Mouse (Mus musculus) c-Kit-positive CD71-negative TER-119-negative erythroid progenitor cells, embryonic 14.5 days (primary cell): ENCODE data around the gene 9930104L06Rik.

Experiments
- DNase-seq: peaks from one replicate; pipeline ENCODE4 v3.0.0-alpha.2; 2013; ENCODE audit warnings: low read depth

The 9930104L06Rik gene

DNA sequence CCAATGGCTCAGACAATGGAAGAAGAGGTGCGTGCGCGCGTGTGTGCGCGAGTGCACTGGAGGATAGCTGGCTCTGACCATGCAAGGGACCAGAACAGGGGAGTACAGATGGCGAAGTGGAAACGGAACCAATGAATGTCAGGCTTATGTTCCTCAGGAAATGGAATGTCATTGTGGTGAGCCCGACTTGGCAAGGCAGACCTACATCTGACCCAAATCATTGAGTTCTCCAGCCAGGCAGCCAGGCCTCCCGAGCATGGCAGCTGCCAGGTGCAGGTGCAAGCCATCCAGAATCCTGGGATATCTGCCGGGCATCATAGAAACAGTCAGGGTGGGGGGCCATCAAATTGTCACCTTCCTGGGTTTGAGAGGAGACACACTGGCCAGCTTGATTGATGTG, 24.1 kb downstream of the 9930104L06Rik start:
- DNase-seq: no peak

DNA sequence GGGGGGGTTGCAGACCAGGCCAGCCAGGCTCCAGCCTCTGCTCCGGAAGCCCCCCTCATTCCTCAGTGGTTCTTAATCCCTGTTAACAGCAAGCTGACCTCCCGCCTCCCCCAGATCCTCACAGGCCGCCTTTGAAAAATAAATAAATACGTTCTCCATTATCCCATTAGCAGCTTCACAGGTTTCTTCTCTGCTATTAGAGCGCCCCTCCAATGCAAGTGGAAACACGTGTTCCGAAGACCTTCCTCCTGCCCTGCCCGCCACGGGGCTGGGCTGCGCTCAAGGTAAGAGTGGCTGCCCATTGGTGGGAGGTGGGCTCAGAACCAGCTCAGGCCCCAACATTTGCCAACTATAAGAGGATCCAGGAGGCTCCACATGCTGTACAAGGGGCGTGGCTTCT, 25.7 kb downstream of the 9930104L06Rik start:
- DNase-seq: no peak

DNA sequence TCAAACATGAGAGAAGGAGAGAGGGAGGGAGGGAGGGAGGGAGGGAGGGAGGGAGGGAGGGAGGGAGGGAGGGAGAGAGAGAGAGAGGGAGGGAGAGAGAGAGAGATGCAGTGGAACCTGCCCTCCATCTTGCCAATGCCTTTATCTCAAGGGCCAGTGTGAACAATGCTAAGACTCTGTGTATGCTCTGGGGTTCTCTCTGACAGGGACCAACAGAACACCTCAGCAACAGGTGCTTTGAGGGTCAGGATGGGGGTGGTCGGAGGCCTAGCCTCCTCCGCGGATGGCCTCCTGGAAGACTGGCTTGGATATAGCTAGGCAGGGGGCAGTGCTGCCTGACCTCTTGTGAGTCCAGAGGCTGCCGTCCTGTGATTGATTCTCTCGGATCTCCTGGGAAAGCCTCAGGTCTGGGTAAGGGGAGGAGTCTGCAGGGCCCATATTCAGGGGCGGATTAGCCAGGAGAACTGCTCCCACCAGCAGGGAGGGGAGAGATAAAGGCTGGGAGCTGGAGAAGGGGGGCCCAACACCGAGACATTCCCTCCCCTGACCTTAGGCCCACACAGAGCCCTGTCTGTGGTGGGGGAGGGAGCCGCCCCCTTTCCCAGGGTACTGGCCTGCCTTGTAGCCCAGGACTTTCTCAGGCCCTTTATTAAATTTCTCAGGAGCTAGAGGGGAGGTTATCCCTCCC, 28.2 kb downstream of the 9930104L06Rik start:
- DNase-seq: no peak

DNA sequence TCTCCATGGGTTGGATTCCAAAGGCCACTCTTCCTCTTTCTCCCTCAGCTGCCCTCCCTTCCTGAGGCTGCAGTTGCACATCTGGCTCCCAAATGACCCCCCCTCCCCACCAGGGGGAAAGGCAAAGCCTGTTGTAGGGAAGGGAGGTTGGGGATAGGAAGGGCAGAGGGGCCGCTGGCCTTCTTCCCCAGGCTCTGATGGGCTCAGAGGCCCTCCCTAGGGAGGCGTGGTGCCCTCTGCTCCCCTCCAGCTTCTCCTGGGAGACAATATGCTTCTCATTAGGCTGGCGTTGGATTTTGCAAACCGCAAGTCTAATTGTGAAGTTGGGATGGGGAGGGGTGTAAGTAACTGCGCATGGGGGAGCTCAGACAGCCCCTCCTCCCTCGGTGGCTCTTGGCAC, 31.9 kb downstream of the 9930104L06Rik start:
- no peak for DNase-seq

DNA sequence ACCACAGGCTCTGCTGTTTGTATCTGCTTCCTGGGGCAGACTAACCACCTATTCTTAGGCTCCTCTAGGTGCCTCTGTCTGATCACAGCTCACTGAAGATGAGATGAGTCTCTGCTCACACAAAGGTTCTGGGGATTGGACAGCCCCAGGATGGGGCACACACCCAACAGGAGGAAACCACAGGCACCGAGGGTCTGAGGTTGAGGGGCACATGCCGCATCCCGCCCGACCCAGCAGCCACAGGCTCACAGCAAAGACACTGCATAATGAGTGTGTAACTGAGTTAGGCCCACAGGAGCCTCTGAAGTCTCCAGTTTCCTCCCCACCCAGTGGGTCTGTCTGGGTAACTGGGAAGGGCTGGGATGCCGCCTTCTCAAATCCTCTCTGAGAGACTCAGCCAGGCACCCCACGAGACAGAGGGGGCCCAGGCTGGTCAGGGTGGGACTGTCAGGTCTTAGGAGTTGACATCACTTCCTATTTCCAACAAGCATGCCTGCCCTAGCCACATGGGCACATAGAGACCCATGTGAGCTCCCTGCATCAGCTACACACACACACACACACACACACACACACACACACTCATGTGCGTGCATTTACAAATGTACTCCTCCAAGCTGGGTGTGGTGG, 32.5 kb downstream of the 9930104L06Rik start:
- no peak for DNase-seq

DNA sequence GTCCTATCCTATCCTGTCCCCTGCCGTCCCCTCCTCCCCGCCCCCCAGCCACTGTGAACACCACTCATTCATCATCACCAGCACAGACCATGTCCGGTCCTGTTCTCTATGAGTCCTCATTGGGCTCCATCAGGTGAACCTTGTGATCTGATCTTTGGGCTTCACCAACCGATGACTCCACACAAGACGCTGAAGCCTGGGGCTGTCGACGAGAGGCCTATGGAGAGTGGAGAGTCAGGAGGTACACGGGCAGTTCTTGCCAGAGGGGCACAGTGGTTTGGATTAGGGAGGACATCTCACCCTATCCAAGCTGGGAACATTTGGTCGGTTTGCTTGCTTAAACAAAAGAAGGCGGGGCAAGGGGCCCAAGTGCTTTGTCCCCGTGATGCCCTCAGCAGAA, 33.3 kb downstream of the 9930104L06Rik start:
- DNase-seq: no peak

DNA sequence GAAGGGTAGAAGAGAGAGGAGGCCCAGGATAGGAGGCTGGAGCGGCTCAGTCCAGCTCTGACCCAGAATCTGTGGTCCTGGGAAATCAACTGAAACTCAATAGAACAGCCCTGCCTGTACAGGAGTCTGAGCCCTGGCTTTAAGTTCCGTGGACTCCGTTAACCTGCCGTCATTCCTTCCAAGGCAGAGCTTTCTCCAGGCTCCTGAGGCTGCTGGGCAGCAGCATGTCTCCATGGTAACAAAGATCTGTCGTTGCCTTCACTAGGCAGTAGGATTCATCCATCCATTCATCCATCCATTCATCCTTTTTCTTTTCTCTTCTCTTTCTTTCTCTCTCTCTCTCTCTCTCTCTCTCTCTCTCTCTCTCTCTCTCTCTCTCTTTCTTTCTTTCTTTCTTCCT, 33.8 kb downstream of the 9930104L06Rik start:
- DNase-seq: no peak

DNA sequence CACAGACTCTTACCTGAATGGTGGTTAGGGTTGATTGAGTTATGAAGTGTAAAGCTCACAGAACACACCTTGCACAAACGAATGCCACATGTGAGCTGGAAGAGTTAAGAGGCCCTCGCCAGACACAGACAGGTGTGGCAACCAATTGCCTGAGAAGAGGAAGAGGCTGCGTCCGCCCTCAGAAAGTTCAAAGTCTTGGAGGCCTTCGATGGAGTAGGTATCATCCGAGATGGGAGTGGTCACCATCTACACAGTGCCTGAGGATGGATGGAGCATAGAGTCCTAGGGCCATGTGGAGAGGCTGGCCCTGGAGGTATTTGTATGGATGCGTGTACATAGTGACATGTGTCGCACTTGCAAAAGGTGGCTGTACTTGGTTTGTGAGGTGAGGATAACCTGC, 34.2 kb downstream of the 9930104L06Rik start:
- DNase-seq: no peak

DNA sequence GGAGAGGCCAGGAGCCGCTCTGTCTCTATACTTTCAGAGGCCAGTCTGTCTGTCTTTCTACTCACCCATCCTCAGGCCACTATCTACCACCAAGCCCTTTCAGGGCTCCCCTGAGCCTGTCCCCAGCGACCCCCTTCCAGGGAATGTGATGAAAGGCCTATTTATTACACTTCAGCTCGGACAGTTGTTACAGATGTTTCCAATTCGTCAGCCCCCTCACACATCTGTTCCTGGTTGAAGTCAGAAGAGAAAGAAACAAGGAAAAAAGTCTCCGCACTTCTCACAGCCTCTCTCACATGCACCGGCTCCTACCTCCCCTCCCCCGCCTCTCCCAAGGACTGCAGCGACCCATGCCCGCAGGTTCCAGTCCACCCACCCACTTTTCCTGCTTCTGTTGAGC, 35.5 kb downstream of the 9930104L06Rik start:
- DNase-seq: no peak

DNA sequence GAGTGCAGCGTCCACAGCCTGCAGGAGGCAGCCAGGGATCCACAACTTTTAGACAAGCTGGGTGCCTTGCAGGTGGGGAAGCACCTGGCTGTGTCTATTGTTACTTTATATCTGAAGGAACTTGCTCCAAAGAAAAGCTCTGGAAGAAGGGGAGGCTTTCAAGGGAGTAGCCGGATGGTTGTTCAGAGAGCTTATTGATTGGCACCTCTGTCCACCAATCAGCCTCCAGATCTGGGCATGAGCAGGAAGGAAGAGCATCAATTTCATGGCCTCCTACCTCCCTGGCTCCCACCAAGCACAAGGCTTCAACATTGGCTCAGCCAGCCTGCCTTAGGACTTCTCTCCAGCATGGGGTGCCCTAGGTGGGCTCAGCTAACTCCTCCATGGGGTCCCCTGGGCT, 36.4 kb downstream of the 9930104L06Rik start:
- no peak for DNase-seq

DNA sequence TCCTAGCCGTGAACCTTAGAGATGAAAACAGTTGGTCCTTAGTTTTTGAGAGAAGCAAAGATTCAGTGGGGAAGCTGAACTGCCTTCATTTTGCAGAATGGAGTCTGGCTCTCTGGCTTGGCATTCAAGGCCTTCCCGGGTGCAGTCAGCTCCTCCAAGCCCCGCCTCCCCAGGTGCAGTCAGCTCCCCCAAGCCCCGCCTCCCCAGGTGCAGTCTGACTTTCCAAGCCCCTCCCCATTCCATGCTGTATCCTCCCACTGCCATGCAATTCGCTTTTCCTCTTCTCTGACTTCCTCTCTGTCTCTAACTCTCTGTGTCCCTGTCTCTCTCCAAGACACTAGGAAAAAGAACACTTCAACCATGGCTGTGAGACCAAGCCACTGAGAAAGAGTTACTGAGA, 41.4 kb downstream of the 9930104L06Rik start:
- no peak for DNase-seq

DNA sequence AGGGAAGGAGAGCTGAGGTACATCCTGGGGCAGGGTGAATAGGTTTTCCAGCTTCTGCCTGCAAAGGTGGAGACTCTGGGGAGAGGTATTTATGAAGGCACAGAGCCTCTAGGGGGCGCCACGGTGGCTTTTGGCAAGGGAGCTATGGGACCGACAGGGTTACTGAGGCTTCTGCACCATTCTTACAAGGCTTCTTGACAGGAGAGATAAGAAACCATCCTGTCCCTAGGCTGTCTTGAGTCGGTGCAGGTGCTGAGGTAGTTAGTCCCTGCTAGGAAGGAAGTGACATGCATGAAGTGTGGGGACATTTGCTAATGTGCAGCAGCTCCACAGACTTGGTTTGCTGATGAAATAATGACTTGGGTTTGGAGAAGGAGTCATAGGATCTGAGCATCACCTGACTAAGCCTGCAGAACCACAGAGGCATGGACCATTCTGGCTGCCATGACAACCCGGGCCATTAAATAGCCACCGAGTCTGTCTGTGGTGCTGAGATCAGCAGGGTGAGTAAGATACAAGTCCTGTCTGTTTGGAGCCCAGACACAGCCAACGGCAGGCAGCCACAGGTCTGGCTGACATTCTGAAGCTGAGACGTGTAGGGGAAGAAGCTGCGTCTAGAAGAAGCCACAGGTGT, 47.2 kb downstream of the 9930104L06Rik start:
- DNase-seq: peak; percentile 49

DNA sequence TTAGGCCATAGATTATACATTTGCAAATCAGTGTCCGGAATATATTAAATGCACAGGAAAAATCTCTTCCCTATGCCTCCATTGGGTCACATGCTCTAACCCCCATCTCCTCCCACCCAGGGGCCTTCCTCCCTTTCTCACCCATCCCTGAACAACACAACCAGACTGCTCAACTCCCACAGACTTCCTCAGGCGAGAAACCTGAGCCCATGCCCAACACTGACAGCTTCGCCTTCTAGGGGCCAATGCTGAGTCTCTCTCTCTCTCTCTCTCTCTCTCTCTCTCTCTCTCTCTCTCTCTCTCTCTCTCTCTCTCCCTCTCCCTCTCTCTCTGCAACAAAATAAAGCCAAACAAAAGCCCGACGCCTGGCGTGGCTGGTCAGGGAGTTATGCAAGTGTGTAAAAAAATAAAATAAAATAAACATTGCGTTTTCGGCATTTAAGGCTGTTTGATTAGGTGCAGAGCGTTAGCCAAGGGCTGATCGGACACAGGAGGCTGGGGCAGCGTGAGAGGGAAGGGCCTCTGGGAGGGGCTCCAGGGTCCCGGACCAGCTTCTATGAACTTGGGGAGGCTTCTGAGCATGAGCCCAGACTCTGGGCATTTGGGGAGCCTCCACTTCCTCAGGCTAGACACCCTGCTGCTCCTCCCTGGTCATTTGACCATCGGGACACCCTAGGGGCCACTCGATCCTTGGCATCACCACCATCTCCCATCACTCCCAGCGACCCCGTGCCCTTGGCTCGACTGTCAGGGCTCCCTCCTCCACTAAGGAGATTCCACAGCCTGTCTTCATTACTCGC, 48.2 kb downstream of the 9930104L06Rik start:
- DNase-seq: no peak

DNA sequence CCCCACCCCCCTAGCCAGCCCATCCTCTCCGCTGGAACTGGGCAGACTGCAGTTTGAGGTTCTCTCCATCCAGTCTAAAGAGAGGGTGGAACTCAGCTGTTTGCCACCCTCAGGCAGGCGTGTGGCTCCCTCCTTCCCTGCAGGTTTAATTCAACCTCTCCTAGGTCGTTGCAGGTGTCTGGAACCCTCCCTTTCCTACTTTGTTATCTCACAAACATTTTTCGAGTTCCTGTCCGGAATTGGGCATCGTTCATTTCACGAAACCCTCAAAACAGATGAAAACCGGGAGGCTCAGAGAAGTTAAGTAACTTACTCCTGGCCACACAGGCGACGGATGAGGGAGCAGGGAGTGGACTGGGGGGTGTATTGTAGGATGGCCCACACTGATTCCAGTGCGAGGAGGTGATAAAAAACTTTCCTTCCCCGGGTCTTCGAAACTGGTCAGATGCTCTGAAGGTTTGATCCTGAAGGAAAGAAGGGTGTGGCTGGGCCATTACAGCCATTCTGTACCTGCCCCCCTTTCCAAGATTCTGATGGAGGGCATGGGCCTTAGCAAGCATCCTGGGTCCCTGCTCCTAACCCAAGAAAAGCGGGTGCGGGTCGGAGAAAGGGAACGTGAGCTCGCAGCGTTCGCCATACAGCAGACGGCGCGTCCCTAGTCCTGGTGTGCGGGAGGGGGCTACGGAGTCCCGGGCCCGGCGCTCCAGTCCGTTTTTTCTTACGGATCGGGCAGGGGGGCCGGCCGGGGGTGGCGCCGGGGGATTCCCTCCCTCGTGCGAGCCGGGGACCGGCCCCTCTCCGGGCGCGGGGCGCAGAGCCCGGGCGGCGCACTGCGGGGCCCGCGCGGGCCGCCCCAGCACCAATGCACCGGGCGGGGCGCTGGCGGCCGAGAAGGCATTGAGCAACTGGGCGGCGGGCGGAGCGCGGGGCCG, 49.1 kb downstream of the 9930104L06Rik start, which contains the start of gene Rspo1:
TSS of gene Rspo1 (plus strand) at position 760 of the 932 bp plus-strand sequence.
- no peak for DNase-seq

DNA sequence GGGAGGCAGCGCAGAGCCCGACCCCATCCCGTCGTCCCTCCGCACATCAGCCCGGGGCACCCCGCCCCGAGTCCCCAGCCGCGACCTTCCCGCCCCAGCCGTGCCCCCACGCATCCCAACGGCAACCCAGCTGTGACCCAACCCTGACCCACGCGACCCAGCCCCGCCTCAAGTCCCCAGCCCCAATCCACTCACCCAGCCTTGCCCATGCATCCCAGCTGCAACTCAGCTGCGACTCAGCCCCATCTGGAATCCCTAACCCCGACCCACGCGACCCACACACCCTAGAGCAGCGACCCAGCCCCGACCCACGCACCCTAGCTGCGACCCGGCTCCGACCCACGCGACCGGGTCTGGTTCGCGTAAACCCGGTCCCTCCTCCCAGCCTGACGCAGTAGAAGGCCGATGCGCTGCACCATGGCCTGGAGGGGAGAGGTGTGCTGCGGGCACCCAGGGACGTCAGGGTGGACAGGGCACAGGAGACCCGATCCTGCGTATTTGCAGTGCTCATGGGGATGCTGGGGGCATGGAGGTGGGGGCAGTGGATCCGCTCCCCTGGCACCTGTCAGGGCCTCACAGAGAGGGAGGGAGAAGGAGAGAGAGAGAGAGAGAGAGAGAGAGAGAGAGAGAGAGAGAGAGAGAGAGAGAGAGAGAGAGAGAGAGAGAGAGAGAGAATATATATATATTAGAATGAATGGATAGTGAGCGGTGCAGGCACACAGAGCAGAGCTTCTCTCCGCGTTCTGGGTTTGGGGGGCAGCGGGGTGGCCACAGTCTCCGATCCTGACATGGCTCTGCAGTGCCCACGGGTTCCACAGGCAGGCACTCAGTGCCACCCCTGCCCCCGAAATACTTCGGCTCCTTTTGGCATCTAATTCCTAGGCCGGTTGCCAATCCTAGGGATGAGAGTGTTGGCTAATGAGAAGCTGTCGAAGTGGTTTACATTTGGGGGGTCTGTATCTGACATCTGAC, 50.2 kb downstream of the 9930104L06Rik start:
- no peak for DNase-seq

DNA sequence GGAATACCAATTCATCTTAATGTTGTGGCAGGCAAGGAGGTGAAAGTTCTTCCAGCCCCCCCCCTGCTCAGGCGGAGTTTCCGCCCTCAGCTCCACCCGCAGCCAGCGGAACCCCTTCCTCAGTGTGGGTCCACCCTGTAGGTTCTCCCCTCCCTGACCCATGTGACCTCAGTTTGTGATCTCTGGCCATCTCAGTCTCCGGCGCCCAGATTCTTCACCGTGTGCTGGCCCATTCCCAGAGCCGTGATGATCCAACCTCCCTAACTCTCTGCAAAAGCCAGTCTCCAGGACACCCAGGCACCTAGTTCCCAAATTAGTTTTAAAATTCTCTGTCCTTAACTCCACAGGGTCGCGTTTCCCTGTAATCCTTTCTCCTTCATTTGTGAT, 50.9 kb downstream of the 9930104L06Rik start:
- DNase-seq: no peak

DNA sequence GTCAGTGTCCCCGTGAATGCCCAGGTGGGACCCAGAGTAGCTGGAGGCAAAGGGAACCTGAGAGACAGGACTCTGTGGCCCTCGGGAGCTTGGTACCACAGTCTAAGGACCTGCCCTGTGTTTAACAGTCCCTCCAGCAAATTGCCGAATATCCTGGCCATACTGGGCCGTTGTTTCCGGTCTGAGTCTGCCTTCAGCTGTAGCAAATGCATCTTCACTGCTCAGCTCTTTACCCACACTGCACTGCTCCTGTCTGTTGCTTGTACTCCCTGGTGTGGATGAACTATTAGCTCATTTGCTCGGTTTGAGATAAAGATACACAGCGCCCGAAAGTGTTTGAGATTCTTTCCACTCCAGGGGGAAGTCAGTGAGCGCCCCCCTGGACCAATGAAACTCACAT, 51.5 kb downstream of the 9930104L06Rik start:
- DNase-seq: no peak

DNA sequence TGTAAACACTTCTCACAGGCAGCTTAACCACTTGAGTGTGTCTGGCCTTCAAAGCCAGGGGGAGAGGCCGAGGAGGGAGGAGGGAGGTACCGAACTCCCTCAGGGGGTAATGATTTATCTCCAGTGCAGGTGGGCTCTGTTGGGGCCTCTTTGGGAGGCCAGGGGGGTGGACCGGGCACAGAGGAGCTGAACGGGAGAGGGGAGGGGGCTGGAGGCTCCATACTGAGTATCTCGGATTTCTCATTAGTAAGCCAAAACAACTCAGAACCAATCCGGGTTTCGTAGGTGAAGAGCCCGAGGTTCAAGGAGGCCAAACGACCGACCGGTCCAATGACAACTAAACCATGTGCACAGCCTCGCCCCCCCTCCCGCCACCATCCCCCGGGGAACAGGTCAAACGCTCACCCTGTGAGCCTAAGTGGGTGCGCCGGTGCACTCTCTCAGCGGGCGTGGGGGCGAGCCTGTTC, 53.0 kb downstream of the 9930104L06Rik start:
- no peak for DNase-seq

DNA sequence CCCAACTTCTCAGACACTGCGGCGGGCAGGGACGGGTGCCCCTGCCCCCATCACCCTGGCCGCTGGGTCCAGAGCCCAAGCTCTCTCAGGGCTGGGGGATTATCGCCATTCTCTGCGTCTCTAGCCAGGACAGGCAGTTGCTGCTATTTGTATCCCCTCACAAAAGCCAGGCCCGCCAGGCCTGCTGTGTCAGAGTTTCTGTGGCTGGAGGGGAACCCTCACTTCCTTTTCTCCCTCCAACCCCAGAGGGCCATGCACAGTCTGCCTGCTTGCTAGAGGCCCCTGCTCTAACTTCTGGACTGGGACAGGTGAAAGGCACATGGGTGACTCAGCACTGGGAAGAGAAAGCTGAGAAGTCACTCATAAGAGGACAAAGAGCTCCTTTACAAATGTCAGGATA, 53.5 kb downstream of the 9930104L06Rik start:
- no peak for DNase-seq
